Mouse (Mus musculus) heart, postnatal 0 days (tissue): ENCODE data around the gene Timp3. TPM values are rescaled to one million over a fixed set of nuclear protein-coding genes. Genes with fewer than 3 reads are reported as not detected.

Experiments
- ATAC-seq: fragments of 200-750 bp; cut with Nextera tagmentation; 2 replicates; pipeline ENCODE4 v1.8.0; 2017; ENCODE audit warnings: low read depth, moderate number of reproducible peaks, moderate library complexity; ENCODE audit not compliant: insufficient read depth
- DNase-seq: peaks from one replicate; pipeline ENCODE4 v3.0.0-alpha.2; 2016; ENCODE audit warnings: low spot score
- H3K27ac ChIP-seq: fragments of 300-500 bp; sonication (generic); 2 replicates; pipeline ENCODE4 v1.5.1; 2014; ENCODE audit warnings: low read depth, mild to moderate bottlenecking
- H3K27me3 ChIP-seq: fragments of 300-500 bp; sonication (generic); 2 replicates; pipeline ENCODE4 v1.6.1; 2014; ENCODE audit warnings: low read length, mixed read lengths; ENCODE audit not compliant: control insufficient read depth, insufficient read depth
- H3K36me3 ChIP-seq: fragments of 300-500 bp; sonication (generic); replicated peaks from 2 replicates; pipeline ENCODE4 v1.6.1; 2014; ENCODE audit warnings: low read length, mixed read lengths; ENCODE audit not compliant: control insufficient read depth, insufficient read depth
- H3K4me1 ChIP-seq: fragments of 300-500 bp; sonication (generic); 2 replicates; pipeline ENCODE4 v1.6.1; 2014; ENCODE audit warnings: antibody characterized with exemption; ENCODE audit not compliant: control insufficient read depth, insufficient read depth
- H3K4me2 ChIP-seq: fragments of 300-500 bp; sonication (generic); 2 replicates; pipeline ENCODE4 v1.6.1; 2014; ENCODE audit warnings: low read depth, mild to moderate bottlenecking, low read length, moderate library complexity
- H3K4me3 ChIP-seq: fragments of 300-500 bp; sonication (generic); 2 replicates; pipeline ENCODE4 v1.5.1; 2014; ENCODE audit warnings: low read depth, low read length
- H3K9ac ChIP-seq: fragments of 300-500 bp; sonication (generic); replicated peaks from 2 replicates; pipeline ENCODE4 v1.6.1; 2014; ENCODE audit warnings: low read depth, low read length, mixed read lengths
- H3K9me3 ChIP-seq: fragments of 300-500 bp; sonication (generic); replicated peaks from 2 replicates; pipeline ENCODE4 v1.6.1; 2016; ENCODE audit warnings: low read length; ENCODE audit not compliant: control insufficient read depth
- CTCF ChIP-seq: IDR thresholded peaks from 2 replicates; pipeline ENCODE4 v1.5.1; 2016; ENCODE audit warnings: antibody characterized with exemption, control low read depth, low read depth
- EP300 ChIP-seq: IDR thresholded peaks from 2 replicates; pipeline ENCODE4 v1.6.1; 2016; ENCODE audit warnings: antibody characterized with exemption, low read depth
- WGBS: fragments of 180-500 bp; shearing (Covaris S2); extraction: QIAGEN DNeasy Blood & Tissue Kit; methylation state at CpG from one replicate; pipeline ENCODE4 v1.1.7; 2014; 5-methylcytosine and 5-hydroxymethylcytosine counted together
- polyA plus RNA-seq: library from polyadenylated mRNA; unstranded; fragments of >200 nt; fragmentation: Nextera tagmentation; extraction: Ambion mirVana; gene quantifications from 2 replicates; pipeline ENCODE4 v1.2.1, GENCODE M21; 2015
- total RNA-seq: library from RNA; depleted of rRNA; stranded (reverse); fragments of >200 nt; gene quantifications from 2 replicates; pipeline ENCODE4 v1.2.3, GENCODE M21; 2014; ENCODE audit warnings: low replicate concordance

Timp3 gene
- total and polyA plus RNA-seq, 2 experiments from 2014 or later: 66.0 to 164 TPM

- peak overlapping the region; percentile 22; the same call in 1 of the 2 replicates for H3K4me2 ChIP-seq
- H3K9ac ChIP-seq: no peak overlapping the region
- H3K27ac ChIP-seq: peak overlapping the region; percentile 98
- H3K36me3 ChIP-seq: peaks cover 32% of the 10 kb centered on the region
- H3K27me3 ChIP-seq: no peaks in the 10 kb centered on the region
- DNase-seq (peak; percentile 95), ATAC-seq (peak; percentile 74)
- peak; percentile 95 for TF ChIP-seq EP300
- no peak for TF ChIP-seq CTCF
- no peak overlapping the region for H3K4me3 ChIP-seq
- 14% methylated on average over 2 of the region's 2 CpGs for WGBS
- peaks cover 94% of the 10 kb centered on the region for H3K4me1 ChIP-seq
- no peaks in the 10 kb centered on the region for H3K9me3 ChIP-seq
Measured at GRCm38 (mm10) chr10:86339649-86340379, 39.6 kb downstream of the Timp3 start.

- peak overlapping the region; percentile 98 for H3K27ac ChIP-seq
- H3K4me3 ChIP-seq: no peak overlapping the region
- H3K9ac ChIP-seq: no peak overlapping the region
- no peaks in the 10 kb centered on the region for H3K27me3 ChIP-seq
- 71% methylated on average over 7 of the region's 7 CpGs for WGBS
- ATAC-seq (no peak), DNase-seq (no peak)
- H3K9me3 ChIP-seq: no peaks in the 10 kb centered on the region
- peaks cover 91% of the 10 kb centered on the region for H3K4me1 ChIP-seq
- TF ChIP-seq EP300: no peak
- no peak for TF ChIP-seq CTCF
- H3K4me2 ChIP-seq: no peak overlapping the region
- H3K36me3 ChIP-seq: peaks cover 36% of the 10 kb centered on the region
Measured at GRCm38 (mm10) chr10:86340421-86340820, 40.2 kb downstream of the Timp3 start.

DNA sequence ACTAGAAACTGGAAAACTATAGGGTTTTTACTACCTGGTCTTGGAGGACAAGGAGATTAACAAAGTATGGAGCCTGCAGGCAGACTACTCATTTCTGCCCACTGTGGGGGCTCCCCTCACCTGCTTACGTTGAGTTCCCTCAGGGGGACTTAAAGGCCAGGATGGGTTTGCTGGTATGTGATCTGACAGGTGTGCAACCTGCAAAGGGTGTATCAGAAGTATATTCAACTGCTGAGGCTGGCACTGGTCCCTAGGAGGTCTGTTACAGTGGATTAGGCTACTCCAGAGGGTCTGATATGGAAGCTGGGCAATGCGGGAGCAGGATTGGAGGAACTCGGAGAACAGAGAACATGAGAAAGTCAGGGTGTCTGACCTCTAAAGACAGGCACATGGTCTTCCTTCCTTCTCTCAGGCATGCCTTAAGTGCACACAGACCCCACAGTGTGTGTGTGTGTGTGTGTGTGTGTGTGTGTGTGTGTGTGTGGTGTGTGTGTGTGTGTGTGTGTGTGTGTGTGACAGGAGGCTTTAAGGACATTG, 40.9 kb downstream of the Timp3 start:
- Histone ChIP-seq H3K4me3 (no peak overlapping the region), H3K27me3 (no peaks in the 10 kb centered on the region), H3K9ac (no peak overlapping the region), H3K9me3 (no peaks in the 10 kb centered on the region), H3K27ac (peak overlapping the region; percentile 98), H3K4me1 (peaks cover 85% of the 10 kb centered on the region), H3K36me3 (peaks cover 40% of the 10 kb centered on the region), H3K4me2 (no peak overlapping the region)
- DNase-seq: no peak
- no peak for TF ChIP-seq EP300
- TF ChIP-seq CTCF: no peak
- ATAC-seq: peak; percentile 10; the same call in 1 of the 2 replicates
- WGBS: 31% methylated on average over 3 of the region's 3 CpGs

DNA sequence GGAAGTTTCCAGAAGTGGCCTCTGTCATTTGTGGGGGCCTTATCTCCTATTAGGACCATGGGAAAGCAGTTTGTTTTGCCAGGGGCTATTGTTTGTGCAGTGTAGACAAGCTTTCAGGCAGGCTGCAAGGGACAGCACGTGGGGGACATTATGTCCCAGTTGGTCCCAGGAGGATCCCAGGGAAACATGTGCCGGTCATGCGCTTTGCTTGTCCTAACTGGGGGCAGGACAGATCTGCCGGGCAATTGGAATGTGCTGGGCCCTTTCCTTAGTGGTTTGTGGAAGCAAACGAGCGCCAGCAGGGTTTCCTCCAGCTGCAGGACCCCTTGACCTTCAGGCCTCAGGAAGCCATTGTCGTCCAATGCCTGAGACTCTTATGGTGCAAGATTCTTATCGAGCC, 41.4 kb downstream of the Timp3 start:
- peak; percentile 94 for DNase-seq
- Histone ChIP-seq H3K9ac (no peak overlapping the region), H3K36me3 (peaks cover 45% of the 10 kb centered on the region), H3K4me2 (no peak overlapping the region), H3K4me3 (no peak overlapping the region), H3K4me1 (peaks cover 83% of the 10 kb centered on the region), H3K9me3 (no peaks in the 10 kb centered on the region), H3K27ac (peak overlapping the region; percentile 98), H3K27me3 (no peaks in the 10 kb centered on the region)
- WGBS: 19% methylated on average over 8 of the region's 8 CpGs
- peak; percentile 100 for TF ChIP-seq EP300
- no peak for TF ChIP-seq CTCF
- peak; percentile 86 for ATAC-seq

DNA sequence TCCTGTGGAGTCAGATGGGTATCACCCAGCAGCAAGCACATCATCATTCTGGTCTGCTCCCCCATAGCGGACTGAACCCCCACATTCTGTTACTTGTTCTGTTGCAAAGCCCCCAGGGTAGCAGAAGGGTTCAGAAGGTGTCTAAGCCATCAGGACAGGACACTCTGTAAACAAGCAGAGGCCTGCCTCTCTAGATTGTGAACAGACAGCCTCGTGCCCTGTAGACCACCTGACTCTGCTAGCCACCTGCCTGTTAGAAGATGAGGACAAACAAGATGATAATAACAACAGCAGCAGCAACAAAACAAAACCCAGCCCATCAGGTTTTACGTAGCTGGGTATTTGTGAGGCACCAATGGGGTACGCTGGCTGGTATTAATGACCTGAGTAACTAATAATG, 42.0 kb downstream of the Timp3 start:
- no peak overlapping the region for H3K4me2 ChIP-seq
- peak overlapping the region; percentile 98 for H3K27ac ChIP-seq
- H3K4me3 ChIP-seq: no peak overlapping the region
- H3K4me1 ChIP-seq: peaks cover 77% of the 10 kb centered on the region
- no peak overlapping the region for H3K9ac ChIP-seq
- no peaks in the 10 kb centered on the region for H3K27me3 ChIP-seq
- H3K9me3 ChIP-seq: no peaks in the 10 kb centered on the region
- DNase-seq (no peak), ATAC-seq (no peak)
- TF ChIP-seq EP300 (no peak), CTCF (no peak)
- H3K36me3 ChIP-seq: peaks cover 49% of the 10 kb centered on the region
- 85% methylated on average over 4 of the region's 4 CpGs for WGBS
